Mouse (Mus musculus) gastrocnemius, postnatal 25 days (tissue): ENCODE results near the gene Htr6. TPM values are rescaled to one million over a fixed set of nuclear protein-coding genes. Genes with fewer than 3 reads are reported as not detected.

Source experiments
- DNase-seq: peaks from one replicate; pipeline ENCODE4 v3.0.0; 2022
- total RNA-seq, 2 experiments: library from RNA; stranded (reverse); gene quantifications; 1 replicate in 1 of 2; 2 replicates in 1 of 2; pipeline ENCODE4 v1.2.3; 2021

The Htr6 gene
- total RNA-seq, 2 experiments from 2014 or later = not detected

DNA sequence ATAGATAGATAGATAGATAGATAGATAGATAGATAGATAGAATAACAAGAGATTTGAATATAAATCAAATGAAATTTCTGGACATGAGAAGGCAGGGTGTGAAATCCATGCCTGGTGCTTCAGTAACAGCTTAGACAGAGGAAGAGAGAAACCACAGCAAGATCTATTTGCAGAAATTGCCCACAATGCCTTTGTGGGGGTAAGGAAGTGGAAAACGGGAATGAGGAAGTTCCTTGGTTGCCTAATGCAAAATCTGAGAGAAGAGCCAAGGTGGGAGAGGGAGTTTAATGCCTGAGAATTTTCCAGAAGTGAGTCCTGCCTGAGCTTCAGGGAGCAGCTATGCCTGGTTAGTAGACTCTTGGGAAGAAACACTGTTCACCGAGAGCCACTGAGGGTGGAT lies 31.8 kb downstream of the Htr6 start:
- DNase-seq = no peak

DNA sequence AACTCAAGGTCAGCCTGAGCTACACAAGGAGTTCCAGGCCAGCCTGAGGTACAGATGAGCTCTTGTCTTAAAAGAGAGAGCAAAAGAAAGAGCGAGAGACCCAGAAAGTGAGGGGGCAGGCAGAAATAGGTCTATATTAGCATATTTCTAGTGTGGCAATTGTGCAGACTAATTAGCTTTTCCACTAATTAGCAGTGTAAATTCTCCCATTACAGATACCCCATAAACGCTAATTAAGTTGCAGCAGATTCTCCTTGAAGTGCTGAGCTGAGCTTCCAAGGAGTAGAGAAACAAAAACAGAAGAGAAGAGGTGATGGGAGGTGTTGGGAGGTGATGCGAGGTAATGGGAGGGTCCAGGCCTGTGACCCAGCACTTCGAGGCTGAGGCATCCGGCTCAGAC lies 32.8 kb downstream of the Htr6 start:
- no peak for DNase-seq

DNA sequence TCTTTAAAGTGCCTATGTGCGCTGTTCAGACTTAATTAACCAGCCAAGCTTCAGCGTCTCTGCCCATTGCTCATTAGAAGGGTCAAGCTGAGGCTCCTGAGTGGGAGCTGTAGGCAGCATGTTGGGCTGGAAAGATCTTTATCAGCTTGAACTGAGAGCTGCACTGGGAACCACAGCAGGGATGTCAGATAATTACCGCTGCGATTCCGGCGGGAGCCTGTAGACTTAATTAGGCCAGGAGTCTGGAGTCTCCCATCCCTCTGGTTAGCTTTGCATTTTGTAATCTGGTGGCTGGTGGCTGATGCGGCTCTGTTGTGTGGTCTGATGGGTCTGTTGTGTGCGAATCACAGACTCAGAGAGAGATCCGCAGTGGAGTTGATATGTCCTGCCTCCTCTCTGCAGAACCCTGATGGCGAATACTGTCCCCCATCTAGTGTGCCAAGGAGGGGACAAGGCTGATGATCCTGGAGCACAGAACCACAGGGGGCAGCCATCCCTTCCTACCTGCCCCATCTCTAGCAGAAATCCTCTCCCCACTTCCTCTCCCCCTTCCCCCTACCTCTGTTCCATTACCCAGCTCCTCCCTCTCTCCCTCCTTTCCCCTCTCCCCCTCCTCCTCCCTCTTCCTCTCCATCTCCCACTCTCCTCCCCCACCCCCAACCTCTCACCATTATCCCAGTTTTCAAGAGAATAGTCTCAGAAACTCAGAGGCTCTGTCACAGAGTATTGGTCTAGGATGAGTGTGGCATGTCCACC lies 35.1 kb downstream of the Htr6 start:
- no peak for DNase-seq

DNA sequence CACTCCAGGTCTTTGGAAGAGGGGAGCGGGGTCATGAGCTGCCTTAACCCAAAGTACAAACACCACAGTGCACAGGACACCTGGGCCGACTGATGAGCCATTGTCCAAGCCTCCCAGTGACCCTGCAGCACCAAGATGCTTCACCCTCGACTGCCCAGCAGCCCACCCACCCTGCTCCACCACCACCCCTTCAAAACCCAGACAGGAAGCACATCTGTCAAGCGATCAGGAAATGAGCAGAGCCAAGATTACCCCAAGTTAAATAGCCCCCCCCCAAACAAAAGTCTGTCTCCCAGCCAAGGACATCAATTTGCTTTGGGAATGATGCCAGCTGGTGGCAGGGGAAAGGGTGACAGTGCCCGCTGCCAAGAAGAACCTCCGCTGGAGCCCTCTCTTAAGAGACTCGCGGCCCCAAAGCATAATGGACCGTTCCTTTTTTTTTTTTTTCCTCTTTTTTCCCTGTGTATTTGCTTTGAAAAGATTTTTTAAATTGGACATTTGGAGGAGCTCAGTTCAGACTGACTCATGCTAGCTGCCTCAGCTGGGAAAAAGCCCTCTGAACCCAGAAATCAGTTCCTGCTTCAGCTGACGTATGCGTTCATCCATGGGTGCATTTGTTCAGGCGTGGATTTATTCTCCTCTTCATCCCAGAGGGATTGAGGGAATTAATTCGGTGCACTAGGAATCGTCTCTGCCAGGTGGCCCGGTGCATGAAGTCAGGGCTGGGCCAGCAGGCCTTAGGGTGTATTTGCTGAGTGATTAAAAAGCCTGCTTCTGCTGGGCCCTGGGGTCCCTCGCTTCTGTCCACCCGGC lies 37.4 kb downstream of the Htr6 start:
- no peak for DNase-seq

DNA sequence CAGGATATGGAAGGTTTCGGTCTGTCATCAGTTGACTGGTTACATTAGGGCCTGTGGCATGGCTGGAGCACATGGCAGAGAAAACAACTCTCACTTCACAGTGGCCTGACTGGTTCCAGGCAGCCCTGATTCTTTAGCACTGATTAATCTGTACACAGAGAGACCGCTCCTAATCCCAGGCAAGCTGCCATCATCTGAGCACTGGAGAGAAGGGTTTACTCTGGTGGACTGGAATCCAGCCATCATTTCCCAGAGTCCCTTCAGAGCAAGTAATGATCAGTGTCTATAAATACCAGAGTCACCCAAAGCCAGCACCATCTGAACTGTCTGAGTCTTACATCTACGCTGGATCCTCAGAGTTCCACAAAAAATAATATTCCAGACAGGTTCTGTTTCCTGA lies 39.6 kb downstream of the Htr6 start:
- peak; percentile 18 for DNase-seq

DNA sequence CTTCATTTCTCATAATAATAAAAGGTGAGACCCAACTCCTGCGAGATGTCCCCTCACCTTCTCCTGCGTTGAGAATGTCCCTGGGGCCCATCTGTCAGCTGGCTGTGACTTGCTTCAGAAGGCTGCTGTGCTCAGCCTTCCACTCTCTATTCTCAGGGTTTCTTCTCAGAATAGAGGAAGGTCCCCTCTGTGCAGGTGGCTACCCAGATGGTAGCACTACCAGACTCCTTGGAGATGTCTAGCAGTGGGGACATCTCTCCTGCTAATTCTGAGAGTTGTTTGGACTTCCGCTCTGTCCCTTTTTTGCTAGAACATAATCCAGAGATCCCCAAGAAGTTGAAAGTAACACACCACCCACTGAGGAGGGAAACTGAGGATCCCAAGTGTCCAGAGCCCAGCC lies 40.4 kb downstream of the Htr6 start:
- DNase-seq = no peak

DNA sequence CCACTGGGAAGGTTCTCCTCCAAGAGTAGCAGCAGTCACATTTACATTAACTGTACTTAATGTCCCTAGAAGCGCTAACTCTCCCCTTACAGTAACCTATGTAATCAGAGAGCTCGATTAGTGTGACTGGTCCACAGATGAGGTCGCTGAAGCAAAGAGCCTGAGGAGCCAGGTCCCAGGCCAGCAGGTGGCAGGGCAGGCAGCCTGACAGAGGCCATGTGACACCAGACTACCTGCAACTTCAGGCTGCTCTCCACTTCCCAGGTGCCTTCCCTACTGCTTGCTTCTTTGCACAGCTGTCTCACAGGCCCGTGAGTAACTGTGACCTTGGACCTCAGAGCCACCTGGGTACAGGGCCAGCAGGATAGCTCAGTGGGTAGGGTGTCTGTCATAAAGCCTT lies 40.8 kb downstream of the Htr6 start:
- DNase-seq = no peak

DNA sequence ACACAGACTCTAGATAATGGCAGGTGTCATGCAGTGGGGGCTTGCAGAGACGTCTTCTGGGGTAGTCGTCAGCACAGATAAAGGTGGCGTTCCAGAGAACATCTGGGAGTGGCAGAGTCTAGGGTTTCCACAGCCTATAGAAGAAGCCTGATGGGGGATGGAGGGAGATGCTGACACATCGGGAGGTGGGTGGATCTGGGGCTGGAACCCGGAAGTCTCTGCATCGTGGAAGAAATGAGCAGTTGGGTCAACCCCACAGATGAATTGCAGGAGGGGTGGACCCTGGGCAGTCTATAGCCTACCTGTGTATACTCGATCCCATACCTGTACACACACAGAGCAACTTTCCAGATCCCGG lies 41.4 kb downstream of the Htr6 start:
- no peak for DNase-seq

DNA sequence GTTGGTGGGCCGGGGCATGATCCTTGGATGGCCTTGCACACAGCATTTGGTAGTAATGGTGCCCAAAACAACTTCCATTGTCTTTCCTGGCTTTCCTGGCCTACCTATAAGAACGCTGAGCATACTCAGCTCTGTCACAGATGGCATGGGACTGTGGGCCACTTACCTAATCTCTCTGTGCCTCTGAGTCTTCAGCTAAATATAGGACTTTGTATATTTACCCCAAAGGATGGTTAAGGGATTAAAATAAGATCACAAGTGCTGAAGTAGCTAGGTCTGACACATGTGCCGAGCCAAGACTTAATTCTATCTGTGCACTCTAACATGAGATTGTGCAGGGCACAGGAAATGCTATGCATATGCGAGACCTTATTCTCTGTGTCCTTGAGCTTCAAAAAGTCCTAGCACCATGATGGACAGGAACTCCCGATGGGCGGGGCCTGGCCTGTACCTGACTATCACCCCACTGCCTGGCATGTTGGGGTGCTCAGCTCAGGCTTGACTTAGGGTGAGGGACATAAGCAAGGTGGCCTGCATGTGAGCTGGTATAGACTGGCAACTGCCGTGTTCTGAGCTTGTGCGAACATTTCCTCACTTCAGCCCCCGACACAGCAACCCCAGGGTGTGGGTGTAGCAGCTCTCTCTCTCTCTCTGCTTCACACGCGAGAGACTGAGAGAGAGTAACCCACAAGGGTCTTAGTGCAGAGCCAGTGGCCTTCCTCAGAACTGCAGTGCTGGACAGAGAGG lies 41.9 kb downstream of the Htr6 start:
- no peak for DNase-seq

DNA sequence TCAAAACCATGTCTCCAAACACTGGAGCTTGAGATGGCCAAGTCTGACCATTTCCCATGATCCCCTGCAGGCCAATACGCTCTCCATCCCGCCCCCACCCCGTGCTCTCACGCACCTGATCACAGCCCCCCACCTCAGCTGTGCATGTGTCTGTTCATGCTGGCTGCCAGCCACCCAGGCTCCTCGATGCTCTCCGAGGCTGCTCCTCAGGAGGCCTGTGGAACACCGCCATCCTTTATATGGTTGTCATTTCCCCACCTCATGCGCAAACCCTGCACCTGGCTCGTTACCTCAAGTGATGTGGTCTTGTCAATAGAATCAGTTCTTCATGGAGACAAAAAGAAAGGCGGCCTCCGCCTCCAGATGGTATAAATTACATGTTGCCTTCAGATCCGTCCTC lies 42.8 kb downstream of the Htr6 start:
- no peak for DNase-seq

DNA sequence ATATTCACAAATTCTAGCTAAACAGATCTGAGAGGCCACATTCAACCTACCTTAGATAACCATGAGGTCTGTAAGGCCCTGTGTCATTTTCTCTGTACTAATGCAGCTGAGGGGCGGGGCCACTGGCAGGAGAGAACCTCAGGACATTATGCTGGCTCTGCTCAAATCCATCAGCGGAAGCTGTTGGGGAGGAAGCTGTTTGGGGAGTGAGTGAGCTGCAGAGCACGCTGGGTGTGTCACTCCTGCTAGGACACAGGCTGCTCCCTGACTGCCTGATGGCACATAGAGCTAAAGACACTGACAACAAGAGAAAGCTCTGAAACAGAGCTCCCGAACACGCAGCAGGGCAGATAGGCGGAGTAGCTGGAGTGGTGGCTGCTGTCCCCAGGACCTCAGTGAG lies 44.7 kb downstream of the Htr6 start:
- DNase-seq = peak; percentile 47

DNA sequence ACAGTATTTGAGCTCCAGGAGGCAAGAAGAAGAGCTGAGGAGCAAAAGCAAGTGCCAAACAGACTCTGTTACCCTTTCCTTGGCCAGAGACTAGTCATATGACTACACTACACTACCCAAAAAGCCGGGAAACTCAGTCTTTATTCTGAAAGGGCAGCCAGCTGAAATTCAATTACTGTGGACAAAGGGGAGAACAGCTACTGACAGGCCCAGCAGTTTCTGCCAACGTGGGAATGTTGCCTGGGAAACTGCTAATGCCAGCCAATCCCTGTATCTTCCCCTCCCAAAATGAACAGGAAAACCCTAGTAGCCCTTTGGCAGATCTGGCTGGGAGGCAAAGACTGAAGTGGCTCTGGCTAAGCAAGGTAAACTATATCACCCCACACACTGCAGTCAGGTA lies 51.0 kb downstream of the Htr6 start:
- no peak for DNase-seq

DNA sequence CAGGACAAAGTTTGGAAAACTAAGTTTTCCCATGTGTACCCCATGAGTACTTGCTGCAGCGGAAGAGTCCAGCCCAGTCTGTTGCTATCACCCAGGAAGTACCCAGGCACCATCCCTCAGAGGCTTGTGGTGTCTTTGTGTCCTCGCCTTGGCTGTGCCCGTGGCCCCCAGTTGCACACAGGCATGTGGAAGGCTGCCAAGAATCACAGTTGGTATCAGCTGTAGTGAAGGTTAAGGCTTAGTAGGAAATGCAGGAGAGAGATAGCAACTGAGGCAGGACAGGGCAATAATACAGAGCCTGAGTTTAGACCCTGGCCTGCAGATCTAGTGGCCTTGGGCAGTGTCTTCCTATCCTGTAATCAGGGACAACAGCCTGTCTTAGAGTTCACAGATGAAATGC lies 55.0 kb downstream of the Htr6 start:
- DNase-seq = no peak

DNA sequence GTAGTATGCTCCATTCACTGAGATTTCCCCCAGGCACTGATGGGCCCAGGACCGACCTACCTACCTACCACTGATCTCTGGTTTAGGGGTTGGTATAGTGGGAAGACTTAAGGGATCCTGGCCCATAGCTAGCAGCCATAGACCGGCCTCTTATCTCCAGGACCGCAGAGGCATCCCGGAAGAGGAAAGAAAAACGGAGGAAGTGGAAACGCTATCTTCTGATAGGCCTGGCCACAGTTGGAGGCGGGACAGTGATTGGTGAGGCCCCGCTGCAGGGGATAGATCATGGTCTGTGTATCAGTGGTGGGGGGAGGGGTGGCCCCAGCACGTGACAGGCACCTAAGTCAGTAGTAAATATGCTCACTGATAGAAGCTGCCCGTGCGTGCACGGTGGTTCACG lies 56.0 kb downstream of the Htr6 start:
- DNase-seq = no peak

DNA sequence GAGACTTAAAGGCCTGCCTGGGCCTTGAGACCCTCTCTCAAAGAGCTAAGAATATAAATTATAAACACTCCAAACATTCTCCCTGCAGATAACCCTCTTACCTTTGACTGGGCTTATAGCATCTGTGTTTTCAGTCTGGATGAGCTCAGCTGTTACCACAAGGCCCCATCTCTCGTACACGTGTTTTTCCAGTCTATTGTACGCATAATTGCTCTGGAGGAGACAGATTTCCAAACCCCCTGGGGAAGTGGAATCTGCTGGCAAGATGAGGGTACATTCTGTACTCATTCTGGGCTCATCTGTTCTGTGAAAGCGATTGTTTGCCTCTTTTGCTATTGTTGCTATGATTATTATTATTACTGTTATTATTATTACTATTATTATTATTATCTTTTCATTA lies 56.4 kb downstream of the Htr6 start:
- no peak for DNase-seq

DNA sequence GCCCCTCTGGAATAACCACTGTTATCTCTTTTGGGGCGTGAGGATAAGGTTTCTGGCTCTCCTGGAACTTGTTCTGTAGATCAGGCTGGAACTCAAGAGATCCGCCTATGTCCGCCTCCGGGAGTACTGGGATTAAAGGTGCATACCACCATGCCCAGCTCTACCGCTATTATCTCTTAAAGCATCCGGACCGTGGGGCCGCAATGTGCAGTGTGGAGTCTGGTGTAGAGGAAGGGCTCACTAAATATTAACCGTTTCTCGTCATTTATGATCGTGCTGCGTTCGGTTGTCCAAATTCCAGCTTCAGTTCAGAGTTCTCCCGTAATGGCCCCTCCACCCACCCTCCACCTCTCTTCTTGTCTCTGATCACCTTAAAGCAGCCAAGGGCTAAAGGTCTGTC lies 57.0 kb downstream of the Htr6 start:
- DNase-seq = no peak

DNA sequence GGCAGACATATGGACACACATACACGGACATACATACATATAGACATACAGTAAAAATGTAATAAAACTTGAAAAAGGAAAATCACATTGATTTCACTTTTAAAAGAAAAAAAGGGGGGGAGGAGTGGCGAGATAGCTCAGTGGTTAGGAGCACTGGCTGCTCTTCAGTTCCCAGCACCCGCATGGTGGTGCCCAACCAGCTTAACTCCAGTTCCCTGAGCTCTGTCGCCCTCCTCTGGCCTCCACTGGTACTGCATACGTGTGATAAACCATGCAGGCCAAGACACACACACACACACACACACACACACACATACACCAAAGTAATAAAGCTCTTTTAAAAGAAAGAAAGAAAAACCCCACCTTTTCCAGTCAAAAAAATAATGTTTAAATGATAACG lies 60.6 kb downstream of the Htr6 start:
- no peak for DNase-seq

DNA sequence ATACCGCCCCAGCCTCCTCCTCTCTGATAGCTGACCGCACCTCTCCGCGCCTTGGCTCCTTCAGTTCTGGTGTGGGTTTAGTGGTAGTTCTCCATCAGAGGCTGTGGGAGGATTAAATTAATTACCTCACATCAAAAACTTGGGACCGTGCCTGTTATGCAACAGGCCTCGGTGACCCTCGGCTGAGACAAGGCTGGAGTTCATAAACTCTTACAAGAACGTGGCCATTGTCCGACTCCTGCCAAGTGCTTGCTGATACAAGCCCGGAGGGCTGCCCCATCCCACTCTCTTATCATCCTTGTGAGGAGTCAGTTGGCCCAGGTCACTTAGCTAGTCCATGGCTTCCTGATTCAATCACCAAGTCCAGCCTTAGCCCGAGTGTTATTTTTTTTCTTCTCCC lies 62.1 kb downstream of the Htr6 start:
- DNase-seq = no peak

DNA sequence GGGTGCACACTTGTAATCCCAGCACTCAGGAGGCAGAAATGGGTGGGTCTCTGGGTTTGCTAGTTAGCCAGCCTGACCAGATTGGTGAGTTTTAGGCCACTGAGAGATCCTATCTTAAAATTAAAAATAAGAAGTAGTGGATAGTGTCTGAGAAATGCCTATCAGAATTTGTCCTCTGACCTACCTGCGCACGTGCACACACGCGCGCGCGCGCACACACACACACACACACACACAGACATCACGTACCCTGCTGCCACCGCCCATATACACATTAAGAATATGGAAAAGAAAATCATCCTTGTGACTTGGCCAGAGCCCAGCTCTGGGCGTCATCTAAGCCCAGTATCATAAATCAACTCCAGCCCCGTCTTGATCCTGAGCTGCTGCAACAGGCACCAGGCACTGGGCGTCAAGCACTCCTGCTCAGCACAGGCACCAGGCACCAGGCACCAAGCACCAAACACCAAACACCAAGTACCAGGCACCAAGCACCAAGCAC lies 64.1 kb downstream of the Htr6 start:
- DNase-seq = no peak
